Mouse (Mus musculus): ENCODE data around the gene Siah2.

Siah2 gene

GRCm38 (mm10) chr3:58663970-58664369, 28.2 kb downstream of the Siah2 start:
- DNase-seq (ENCODE audit: low spot score) = no peak

GRCm38 (mm10) chr3:58660636-58661035, 31.6 kb downstream of the Siah2 start:
- DNase-seq (ENCODE audit: low spot score) = no peak

- DNase-seq (ENCODE audit: low spot score) = no peak
Observed at GRCm38 (mm10) chr3:58657356-58657755, 34.8 kb downstream of the Siah2 start.

GRCm38 (mm10) chr3:58655362-58656130, 36.7 kb downstream of the Siah2 start:
- no peak for DNase-seq (ENCODE audit: low spot score)

GRCm38 (mm10) chr3:58653907-58654306, 38.3 kb downstream of the Siah2 start:
- no peak for DNase-seq (ENCODE audit: low spot score)

GRCm38 (mm10) chr3:58650328-58650727, 41.9 kb downstream of the Siah2 start:
- DNase-seq (ENCODE audit: low spot score) = no peak

- no peak for DNase-seq (ENCODE audit: low spot score)
Observed at GRCm38 (mm10) chr3:58647179-58647578, 45.0 kb downstream of the Siah2 start.

- no peak for DNase-seq (ENCODE audit: low spot score)
Observed at GRCm38 (mm10) chr3:58646180-58646579, 46.0 kb downstream of the Siah2 start.

- peak; percentile 46 for DNase-seq (ENCODE audit: low spot score)
Observed at GRCm38 (mm10) chr3:58636406-58637295, 55.5 kb downstream of the Siah2 start, which contains the start of gene Erich6. TSS of gene Erich6 (minus strand) at chr3:58637207.

- no peak for DNase-seq (ENCODE audit: low spot score)
Observed at GRCm38 (mm10) chr3:58631693-58632092, 60.5 kb downstream of the Siah2 start.

- DNase-seq (ENCODE audit: low spot score) = no peak
Observed at GRCm38 (mm10) chr3:58624981-58625380, 67.2 kb downstream of the Siah2 start.

All from ovary, adult 18-20 months (tissue).